Mouse (Mus musculus) brain, embryonic 14.5 days (tissue): ENCODE measurements around the gene Pofut2.

Experiments
- CTCF ChIP-seq: fragments of 200-500 bp; IDR thresholded peaks from 2 replicates; pipeline ENCODE4 v1.5.1; 2012; ENCODE audit warnings: inconsistent platforms, mild to moderate bottlenecking, moderate library complexity, borderline replicate concordance; ENCODE audit not compliant: insufficient read depth, insufficient read length; ENCODE audit errors: extremely low read depth
- POLR2A ChIP-seq: fragments of 200-500 bp; IDR thresholded peaks from 2 replicates; pipeline ENCODE4 v1.6.1; 2012; ENCODE audit warnings: mild to moderate bottlenecking, inconsistent platforms, borderline replicate concordance; ENCODE audit not compliant: poor library complexity, insufficient read depth, insufficient read length, severe bottlenecking; ENCODE audit errors: extremely low read depth

DNA sequence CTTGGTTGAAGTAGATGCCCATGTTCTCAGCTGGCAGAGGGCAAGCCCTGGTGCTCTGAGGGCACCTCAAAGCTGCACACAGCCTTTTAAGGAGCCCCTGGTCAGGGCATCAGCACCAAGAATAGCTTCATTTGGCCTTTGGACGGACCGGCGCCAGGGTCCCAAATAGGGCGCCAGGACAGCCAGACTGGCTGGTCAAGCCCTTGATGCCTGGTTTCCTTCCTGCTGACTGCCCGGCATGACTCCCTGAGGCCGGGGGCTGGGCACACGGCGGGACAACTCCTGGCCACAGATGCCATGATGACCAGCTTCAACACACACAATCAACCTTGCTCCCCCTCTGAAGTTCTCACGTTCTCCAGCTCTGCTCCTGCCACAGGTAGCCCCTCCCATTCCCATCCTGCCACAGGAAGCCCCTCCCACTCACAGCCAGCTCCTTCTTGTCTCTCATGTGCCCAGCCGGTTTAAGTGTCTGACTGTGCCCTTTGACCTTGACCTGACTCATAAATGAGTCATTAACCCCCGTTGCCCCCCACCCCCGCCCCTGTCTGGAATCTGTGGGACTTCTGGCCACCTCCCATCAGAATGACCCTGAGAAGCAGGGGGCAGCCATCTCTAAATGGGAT is 23.9 kb upstream of the Pofut2 start:
- no peak for TF ChIP-seq CTCF
- no peak for TF ChIP-seq POLR2A
